Mouse (Mus musculus): ENCODE measurements around the gene Aknad1. TPM values are rescaled to one million over a fixed set of nuclear protein-coding genes. Genes with fewer than 3 reads are reported as not detected.
A peak's percentile ranks its signal among the peaks of the same experiment; 100 is the strongest.

Aknad1 gene
- total RNA-seq, 1 experiment, result not detected

- no peak overlapping the region for H3K4me3 ChIP-seq (ENCODE audit: insufficient read depth in 1 of 2, low read depth in 1 of 2, low read length in 2 of 2, poor library complexity in 1 of 2, severe bottlenecking in 1 of 2)
- TF ChIP-seq CHD2 (IDR thresholded peaks at IDR 0.05; ENCODE audit: low read depth, low read length) (no peak), MAFK (IDR thresholded peaks at IDR 0.05; ENCODE audit: insufficient read depth, low read depth, low read length) (no peak), ZC3H11A (IDR thresholded peaks at IDR 0.05; ENCODE audit: borderline replicate concordance, low read depth, low read length) (no peak), HCFC1 (IDR thresholded peaks at IDR 0.05; ENCODE audit: borderline replicate concordance, insufficient read depth, low read length) (no peak), ZNF384 (IDR thresholded peaks at IDR 0.05; ENCODE audit: low read depth, low read length) (no peak)
- no peaks in the 10 kb centered on the region for H3K4me1 ChIP-seq (ENCODE audit: control insufficient read depth in 2 of 2, insufficient read depth in 2 of 2, low read length in 2 of 2, poor library complexity in 1 of 2)
- no peak overlapping the region for H3K9ac ChIP-seq (ENCODE audit: insufficient read depth, low read depth, low read length, poor library complexity, severe bottlenecking)
- DNase-seq (ENCODE audit: low read depth, low spot score), result no peak
- H3K36me3 ChIP-seq (ENCODE audit: control insufficient read depth, insufficient read depth, low read length, poor library complexity, severe bottlenecking), result peaks cover 16% of the 10 kb centered on the region
- in situ Hi-C loops (cut with MboI; ENCODE audit: low sequenced_read_pairs in 2 of 2, unreplicated experiment in 2 of 2), result no loop called here
- H3K9me3 ChIP-seq (ENCODE audit: control insufficient read depth, insufficient read depth, low read depth, low read length), result no peaks in the 10 kb centered on the region
- no peak overlapping the region for H3K27ac ChIP-seq (ENCODE audit: insufficient read depth, low read depth, low read length, poor library complexity, severe bottlenecking)
Measured at GRCm38 (mm10) chr3:108699786-108700185, 39.7 kb upstream of the Aknad1 start.

- DNase-seq (ENCODE audit: low read depth, low spot score), result no peak
- in situ Hi-C loops (cut with MboI; ENCODE audit: low sequenced_read_pairs in 2 of 2, unreplicated experiment in 2 of 2), result no loop called here
- Histone ChIP-seq H3K27ac (ENCODE audit: insufficient read depth, low read depth, low read length, poor library complexity, severe bottlenecking) (no peak overlapping the region), H3K36me3 (ENCODE audit: control insufficient read depth, insufficient read depth, low read length, poor library complexity, severe bottlenecking) (peaks cover 9% of the 10 kb centered on the region), H3K9ac (ENCODE audit: insufficient read depth, low read depth, low read length, poor library complexity, severe bottlenecking) (no peak overlapping the region), H3K9me3 (ENCODE audit: control insufficient read depth, insufficient read depth, low read depth, low read length) (no peaks in the 10 kb centered on the region), H3K4me3 (ENCODE audit: insufficient read depth in 1 of 2, low read depth in 1 of 2, low read length in 2 of 2, poor library complexity in 1 of 2, severe bottlenecking in 1 of 2) (peak overlapping the region in 1 of 2 experiments; percentile 17; a peak in 1 of 4 replicates), H3K4me1 (ENCODE audit: control insufficient read depth in 2 of 2, insufficient read depth in 2 of 2, low read length in 2 of 2, poor library complexity in 1 of 2) (no peaks in the 10 kb centered on the region)
- TF ChIP-seq CHD2 (IDR thresholded peaks at IDR 0.05; ENCODE audit: low read depth, low read length), result no peak
- no peak for TF ChIP-seq MAFK (IDR thresholded peaks at IDR 0.05; ENCODE audit: insufficient read depth, low read depth, low read length)
- TF ChIP-seq HCFC1 (IDR thresholded peaks at IDR 0.05; ENCODE audit: borderline replicate concordance, insufficient read depth, low read length), result no peak
- no peak for TF ChIP-seq ZNF384 (IDR thresholded peaks at IDR 0.05; ENCODE audit: low read depth, low read length)
- TF ChIP-seq ZC3H11A (IDR thresholded peaks at IDR 0.05; ENCODE audit: borderline replicate concordance, low read depth, low read length), result no peak
Measured at GRCm38 (mm10) chr3:108701256-108701655, 38.2 kb upstream of the Aknad1 start.

GRCm38 (mm10) chr3:108702789-108703188 is 36.7 kb upstream of the Aknad1 start:
- H3K4me1 ChIP-seq (ENCODE audit: control insufficient read depth in 2 of 2, insufficient read depth in 2 of 2, low read length in 2 of 2, poor library complexity in 1 of 2), result peaks cover under 1 to 6% of the 10 kb centered on the region in 2 experiments; a peak in 2 of 4 replicates
- no peak for DNase-seq (ENCODE audit: low read depth, low spot score)
- peaks cover 6% of the 10 kb centered on the region; the same call in 1 of the 2 replicates for H3K36me3 ChIP-seq (ENCODE audit: control insufficient read depth, insufficient read depth, low read length, poor library complexity, severe bottlenecking)
- H3K4me3 ChIP-seq (ENCODE audit: insufficient read depth in 1 of 2, low read depth in 1 of 2, low read length in 2 of 2, poor library complexity in 1 of 2, severe bottlenecking in 1 of 2), result no peak overlapping the region
- H3K9ac ChIP-seq (ENCODE audit: insufficient read depth, low read depth, low read length, poor library complexity, severe bottlenecking), result no peak overlapping the region
- no peaks in the 10 kb centered on the region for H3K9me3 ChIP-seq (ENCODE audit: control insufficient read depth, insufficient read depth, low read depth, low read length)
- in situ Hi-C loops (cut with MboI; ENCODE audit: low sequenced_read_pairs in 2 of 2, unreplicated experiment in 2 of 2), result no loop called here
- TF ChIP-seq ZNF384 (IDR thresholded peaks at IDR 0.05; ENCODE audit: low read depth, low read length), result no peak
- TF ChIP-seq ZC3H11A (IDR thresholded peaks at IDR 0.05; ENCODE audit: borderline replicate concordance, low read depth, low read length), result no peak
- no peak overlapping the region for H3K27ac ChIP-seq (ENCODE audit: insufficient read depth, low read depth, low read length, poor library complexity, severe bottlenecking)

DNA sequence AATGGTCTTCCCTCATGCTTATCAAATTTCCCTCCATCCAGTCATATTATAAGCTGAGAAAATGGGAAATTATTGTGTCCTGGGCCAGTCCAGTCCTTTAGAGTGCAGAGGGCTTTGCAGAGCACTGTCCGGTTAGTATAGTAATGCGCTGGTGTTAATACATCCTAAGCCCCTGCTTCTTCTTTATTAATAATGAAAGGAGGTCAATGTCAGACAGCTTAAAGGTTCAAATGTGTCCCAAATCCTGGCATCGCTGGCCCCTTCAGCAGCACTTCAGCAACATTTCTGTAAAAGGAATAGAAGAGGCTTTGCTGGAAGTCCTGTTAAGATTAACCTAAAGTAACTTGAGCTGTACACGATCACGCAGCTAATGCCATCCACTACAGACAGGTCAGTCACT is 28.2 kb upstream of the Aknad1 start:
- H3K4me3 ChIP-seq (ENCODE audit: insufficient read depth in 1 of 2, low read depth in 1 of 2, low read length in 2 of 2, poor library complexity in 1 of 2, severe bottlenecking in 1 of 2), result no peak overlapping the region
- H3K9ac ChIP-seq (ENCODE audit: insufficient read depth, low read depth, low read length, poor library complexity, severe bottlenecking), result no peak overlapping the region
- H3K9me3 ChIP-seq (ENCODE audit: control insufficient read depth, insufficient read depth, low read depth, low read length), result no peaks in the 10 kb centered on the region
- DNase-seq (ENCODE audit: low read depth, low spot score), result no peak
- H3K27ac ChIP-seq (ENCODE audit: insufficient read depth, low read depth, low read length, poor library complexity, severe bottlenecking), result no peak overlapping the region
- no peaks in the 10 kb centered on the region for H3K36me3 ChIP-seq (ENCODE audit: control insufficient read depth, insufficient read depth, low read length, poor library complexity, severe bottlenecking)
- in situ Hi-C loops (cut with MboI; ENCODE audit: low sequenced_read_pairs in 2 of 2, unreplicated experiment in 2 of 2), result no loop called here
- TF ChIP-seq ZC3H11A (IDR thresholded peaks at IDR 0.05; ENCODE audit: borderline replicate concordance, low read depth, low read length) (no peak), CHD2 (IDR thresholded peaks at IDR 0.05; ENCODE audit: low read depth, low read length) (no peak), MAFK (IDR thresholded peaks at IDR 0.05; ENCODE audit: insufficient read depth, low read depth, low read length) (no peak), HCFC1 (IDR thresholded peaks at IDR 0.05; ENCODE audit: borderline replicate concordance, insufficient read depth, low read length) (no peak), ZNF384 (IDR thresholded peaks at IDR 0.05; ENCODE audit: low read depth, low read length) (no peak)
- H3K4me1 ChIP-seq (ENCODE audit: control insufficient read depth in 2 of 2, insufficient read depth in 2 of 2, low read length in 2 of 2, poor library complexity in 1 of 2), result peaks cover 2 to 6% of the 10 kb centered on the region in 2 experiments; a peak in 2 of 4 replicates

DNA sequence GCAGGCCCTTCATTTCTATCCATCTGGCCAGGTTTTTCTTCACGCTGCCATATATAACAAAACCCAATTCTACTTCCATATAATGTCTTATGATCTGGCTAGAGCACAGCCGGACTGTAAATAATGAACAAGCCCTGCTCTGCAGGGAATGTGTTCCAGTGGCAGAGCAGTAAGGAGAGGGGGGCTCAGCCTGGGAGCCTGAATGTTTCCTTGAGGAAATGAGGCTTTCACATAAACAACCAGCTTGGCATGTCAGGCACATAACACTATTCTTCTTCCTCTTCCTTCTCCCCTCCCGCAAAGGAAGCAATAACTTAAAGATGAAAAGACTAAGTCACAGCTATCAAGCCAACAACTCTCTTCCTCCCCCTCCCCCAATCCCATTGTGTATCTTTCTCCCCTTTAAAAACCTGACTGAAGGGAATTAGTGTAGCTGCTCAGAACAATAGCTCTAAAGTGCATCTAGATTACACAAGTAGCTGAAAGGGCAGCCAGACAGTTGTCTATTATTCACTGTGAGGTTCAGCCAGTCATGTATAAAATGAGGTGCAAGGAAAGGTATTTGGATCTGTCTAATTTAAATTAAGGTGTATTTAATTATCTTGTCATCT is 26.3 kb upstream of the Aknad1 start:
- Histone ChIP-seq H3K27ac (ENCODE audit: insufficient read depth, low read depth, low read length, poor library complexity, severe bottlenecking) (no peak overlapping the region), H3K9ac (ENCODE audit: insufficient read depth, low read depth, low read length, poor library complexity, severe bottlenecking) (no peak overlapping the region), H3K4me1 (ENCODE audit: control insufficient read depth in 2 of 2, insufficient read depth in 2 of 2, low read length in 2 of 2, poor library complexity in 1 of 2) (no peaks in the 10 kb centered on the region; a peak in 1 of 4 replicates), H3K9me3 (ENCODE audit: control insufficient read depth, insufficient read depth, low read depth, low read length) (no peaks in the 10 kb centered on the region), H3K4me3 (ENCODE audit: insufficient read depth in 1 of 2, low read depth in 1 of 2, low read length in 2 of 2, poor library complexity in 1 of 2, severe bottlenecking in 1 of 2) (no peak overlapping the region), H3K36me3 (ENCODE audit: control insufficient read depth, insufficient read depth, low read length, poor library complexity, severe bottlenecking) (no peaks in the 10 kb centered on the region)
- DNase-seq (ENCODE audit: low read depth, low spot score), result no peak
- no peak for TF ChIP-seq CHD2 (IDR thresholded peaks at IDR 0.05; ENCODE audit: low read depth, low read length)
- no peak for TF ChIP-seq ZC3H11A (IDR thresholded peaks at IDR 0.05; ENCODE audit: borderline replicate concordance, low read depth, low read length)
- TF ChIP-seq HCFC1 (IDR thresholded peaks at IDR 0.05; ENCODE audit: borderline replicate concordance, insufficient read depth, low read length), result no peak
- no peak for TF ChIP-seq MAFK (IDR thresholded peaks at IDR 0.05; ENCODE audit: insufficient read depth, low read depth, low read length)
- TF ChIP-seq ZNF384 (IDR thresholded peaks at IDR 0.05; ENCODE audit: low read depth, low read length), result no peak
- in situ Hi-C loops (cut with MboI; ENCODE audit: low sequenced_read_pairs in 2 of 2, unreplicated experiment in 2 of 2), result no loop called here
